Mouse (Mus musculus): ENCODE measurements around the gene Vstm2b.

- no peak for TF ChIP-seq CTCF (IDR thresholded peaks at IDR 0.05; ENCODE audit: extremely low read depth, insufficient read depth, low read length)
- TF ChIP-seq POLR2A (IDR thresholded peaks at IDR 0.05; ENCODE audit: extremely low read depth, insufficient read depth, low read length): no peak
Measured at GRCm38 (mm10) chr7:40898096-40898710, at the start of gene Vstm2b.
